Mouse (Mus musculus) lung, postnatal 0 days (tissue): ENCODE data around the gene Depdc5.
"Not testable (repeated sequence)": the region's sequence is repeated elsewhere in the genome, so short reads cannot be mapped to it uniquely, and the experiment has no call there.

Source experiments
- CTCF ChIP-seq: IDR thresholded peaks from 2 replicates; pipeline ENCODE4 v1.5.1; 2016; ENCODE audit warnings: antibody characterized with exemption, mild to moderate bottlenecking
- EP300 ChIP-seq: IDR thresholded peaks from 2 replicates; pipeline ENCODE4 v1.6.1; 2016; ENCODE audit warnings: antibody characterized with exemption, mild to moderate bottlenecking, control low read depth

DNA sequence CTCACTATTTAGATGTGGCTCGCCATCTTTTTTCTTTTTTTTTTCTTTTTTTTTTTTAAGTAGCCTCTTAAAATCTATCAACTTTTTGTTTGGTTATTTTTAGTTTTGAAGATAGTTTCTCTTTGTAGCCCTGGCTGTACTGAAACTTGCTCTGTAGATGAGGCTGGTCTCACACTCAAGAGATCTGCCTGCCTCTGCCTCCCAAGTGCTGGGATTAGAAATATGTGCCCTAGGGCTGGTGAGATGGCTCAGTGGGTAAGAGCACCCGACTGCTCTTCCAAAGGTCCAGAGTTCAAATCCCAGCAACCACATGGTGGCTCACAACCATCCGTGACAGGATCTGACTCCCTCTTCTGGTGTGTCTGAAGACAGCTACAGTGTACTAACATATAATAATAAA, 8.2 kb upstream of the Depdc5 start:
- TF ChIP-seq CTCF, EP300: not testable (repeated sequence)
